Mouse (Mus musculus) stomach, postnatal 0 days (tissue): Measurements from ENCODE around the gene Heca.

ENCODE experiments used
- CTCF ChIP-seq: IDR thresholded peaks from 2 replicates; pipeline ENCODE4 v1.5.1; 2016; ENCODE audit warnings: antibody characterized with exemption, low read depth, mild to moderate bottlenecking, moderate library complexity
- EP300 ChIP-seq: optimal IDR thresholded peaks from 2 replicates; pipeline ENCODE3; 2016; ENCODE audit warnings: antibody characterized with exemption

GRCm38 (mm10) chr10:17932131-17932530, 15.7 kb downstream of the Heca start:
- TF ChIP-seq CTCF (no peak), EP300 (no peak)
